Mouse (Mus musculus) forebrain, embryonic 12.5 days (tissue): ENCODE data around the gene Cftr. TPM values are rescaled to one million over a fixed set of nuclear protein-coding genes. Genes with fewer than 3 reads are reported as not detected.
A peak's percentile ranks its signal among the peaks of the same experiment; 100 is the strongest.

ENCODE experiments used
- ATAC-seq: fragments of 200-750 bp; cut with Nextera tagmentation; 2 replicates; pipeline ENCODE4 v1.8.0; 2017; ENCODE audit warnings: moderate TSS enrichment; ENCODE audit not compliant: low FRiP score
- H3K27ac ChIP-seq: fragments of 300-500 bp; sonication (generic); 2 replicates; pipeline ENCODE4 v1.5.1; 2016; ENCODE audit warnings: mild to moderate bottlenecking
- H3K27me3 ChIP-seq: fragments of 300-500 bp; sonication (generic); 2 replicates; pipeline ENCODE4 v1.6.1; 2016; ENCODE audit warnings: mild to moderate bottlenecking
- H3K36me3 ChIP-seq: fragments of 300-500 bp; sonication (generic); replicated peaks from 2 replicates; pipeline ENCODE4 v1.6.1; 2016; ENCODE audit warnings: mild to moderate bottlenecking
- H3K4me1 ChIP-seq: fragments of 300-500 bp; sonication (generic); 2 replicates; pipeline ENCODE4 v1.6.1; 2016
- H3K4me2 ChIP-seq: fragments of 300-500 bp; sonication (generic); 2 replicates; pipeline ENCODE4 v1.6.1; 2016; ENCODE audit warnings: mild to moderate bottlenecking, moderate library complexity
- H3K4me3 ChIP-seq: fragments of 300-500 bp; sonication (generic); replicated peaks from 2 replicates; pipeline ENCODE4 v1.5.1; 2016; ENCODE audit warnings: mild to moderate bottlenecking
- H3K9ac ChIP-seq: fragments of 300-500 bp; sonication (generic); 2 replicates; pipeline ENCODE4 v1.6.1; 2016; ENCODE audit warnings: mild to moderate bottlenecking
- H3K9me3 ChIP-seq: fragments of 300-500 bp; sonication (generic); 2 replicates; pipeline ENCODE4 v1.6.1; 2016
- WGBS: fragments of 180-500 bp; shearing (Covaris S2); methylation state at CpG from one replicate; pipeline ENCODE4 v1.1.7; 2016; 5-methylcytosine and 5-hydroxymethylcytosine counted together
- polyA plus RNA-seq: library from polyadenylated mRNA; unstranded; fragments of >200 nt; fragmentation: Nextera tagmentation; extraction: Ambion mirVana; gene quantifications from 2 replicates; pipeline ENCODE4 v1.2.1, GENCODE M21; 2016

The Cftr gene
- polyA plus RNA-seq: 0.18 and 0.24 TPM in 2 replicates

GRCm38 (mm10) chr6:18170311-18170922 lies at the start of gene Cftr:
Gene Cftr (plus strand): TSS chr6:18170687.
- Histone ChIP-seq H3K9me3 (no peaks in the 10 kb centered on the region), H3K27ac (no peak within 1 kb of the TSS), H3K4me1 (peaks cover 3% of the 10 kb centered on the region; the same call in 1 of the 2 replicates), H3K27me3 (peaks cover 22% of the 10 kb centered on the region), H3K36me3 (no peaks in the 10 kb centered on the region), H3K4me3 (peak within 1 kb of the TSS; percentile 50), H3K4me2 (peak within 1 kb of the TSS; percentile 88), H3K9ac (peak within 1 kb of the TSS; percentile 51)
- WGBS: 2% methylated on average over 45 of the region's 45 CpGs
- peak; percentile 89 for ATAC-seq

GRCm38 (mm10) chr6:18127206-18127983 lies 43.1 kb upstream of the Cftr start:
- no peak overlapping the region for H3K4me3 ChIP-seq
- H3K9ac ChIP-seq: no peak overlapping the region
- H3K9me3 ChIP-seq: no peaks in the 10 kb centered on the region
- H3K4me1 ChIP-seq: no peaks in the 10 kb centered on the region
- H3K4me2 ChIP-seq: no peak overlapping the region
- H3K36me3 ChIP-seq: no peaks in the 10 kb centered on the region
- H3K27me3 ChIP-seq: no peaks in the 10 kb centered on the region
- H3K27ac ChIP-seq: no peak overlapping the region
- 43% methylated on average over 2 of the region's 2 CpGs for whole genome bisulfite sequencing
- ATAC-seq: no peak

DNA sequence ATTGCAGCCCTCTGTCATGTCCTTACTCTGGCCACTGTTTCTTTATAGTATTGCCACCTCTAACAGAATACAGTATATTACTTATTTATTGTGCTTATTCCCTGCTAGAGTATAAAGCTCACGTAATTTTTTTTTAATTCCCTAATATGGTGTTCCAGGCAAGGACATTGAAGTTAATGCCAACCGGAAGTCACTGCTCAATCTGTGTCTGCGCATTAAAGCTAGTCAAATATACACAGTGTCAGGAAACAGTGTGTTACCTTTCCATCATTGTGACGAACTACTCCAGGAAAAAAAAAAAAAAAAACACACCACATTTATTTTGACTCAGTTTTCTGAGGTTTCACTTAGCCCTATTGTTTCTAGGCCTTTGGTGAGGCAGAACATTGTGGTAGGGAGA lies 42.4 kb upstream of the Cftr start:
- Histone ChIP-seq H3K4me2 (no peak overlapping the region), H3K4me3 (no peak overlapping the region), H3K9me3 (no peaks in the 10 kb centered on the region), H3K36me3 (no peaks in the 10 kb centered on the region), H3K27ac (no peak overlapping the region), H3K4me1 (no peaks in the 10 kb centered on the region), H3K9ac (no peak overlapping the region), H3K27me3 (no peaks in the 10 kb centered on the region)
- ATAC-seq: no peak
- 88% methylated on average over 4 of the region's 4 CpGs for WGBS

GRCm38 (mm10) chr6:18135246-18135645 lies 35.2 kb upstream of the Cftr start:
- 44% methylated on average over 1 of the region's 1 CpGs for whole genome bisulfite sequencing
- Histone ChIP-seq H3K4me1 (0 out of 2 replicates have a peak, but pooled peaks cover 3% of the 10 kb centered on the region), H3K4me2 (no peak overlapping the region), H3K27me3 (no peaks in the 10 kb centered on the region), H3K9ac (no peak overlapping the region), H3K27ac (no peak overlapping the region), H3K9me3 (no peaks in the 10 kb centered on the region), H3K4me3 (no peak overlapping the region), H3K36me3 (no peaks in the 10 kb centered on the region)
- no peak for ATAC-seq

GRCm38 (mm10) chr6:18153031-18153430 lies 17.5 kb upstream of the Cftr start:
- Histone ChIP-seq H3K36me3 (no peaks in the 10 kb centered on the region), H3K4me3 (no peak overlapping the region), H3K27ac (no peak overlapping the region), H3K9ac (no peak overlapping the region), H3K9me3 (no peaks in the 10 kb centered on the region), H3K4me1 (no peaks in the 10 kb centered on the region), H3K4me2 (no peak overlapping the region), H3K27me3 (no peaks in the 10 kb centered on the region)
- no peak for ATAC-seq
- 73% methylated on average over 4 of the region's 4 CpGs for WGBS

- H3K36me3 ChIP-seq: no peaks in the 10 kb centered on the region
- no peaks in the 10 kb centered on the region for H3K9me3 ChIP-seq
- peaks cover 3% of the 10 kb centered on the region; the same call in 1 of the 2 replicates for H3K4me1 ChIP-seq
- H3K4me3 ChIP-seq: no peak overlapping the region
- WGBS: 76% methylated on average over 1 of the region's 1 CpGs
- H3K9ac ChIP-seq: no peak overlapping the region
- no peak overlapping the region for H3K4me2 ChIP-seq
- ATAC-seq: no peak
- H3K27ac ChIP-seq: no peak overlapping the region
- H3K27me3 ChIP-seq: peaks cover 22% of the 10 kb centered on the region
Observed at GRCm38 (mm10) chr6:18169618-18170017, 869 bp upstream of the Cftr start.

- Histone ChIP-seq H3K9ac (no peak overlapping the region), H3K9me3 (no peaks in the 10 kb centered on the region), H3K4me3 (no peak overlapping the region), H3K27ac (no peak overlapping the region), H3K4me1 (peaks cover 3% of the 10 kb centered on the region; the same call in 1 of the 2 replicates), H3K36me3 (no peaks in the 10 kb centered on the region), H3K4me2 (no peak overlapping the region), H3K27me3 (peaks cover 22% of the 10 kb centered on the region)
- 56% methylated on average over 8 of the region's 8 CpGs for WGBS
- no peak for ATAC-seq
Observed at GRCm38 (mm10) chr6:18171614-18172013, 1.1 kb downstream of the Cftr start.

DNA sequence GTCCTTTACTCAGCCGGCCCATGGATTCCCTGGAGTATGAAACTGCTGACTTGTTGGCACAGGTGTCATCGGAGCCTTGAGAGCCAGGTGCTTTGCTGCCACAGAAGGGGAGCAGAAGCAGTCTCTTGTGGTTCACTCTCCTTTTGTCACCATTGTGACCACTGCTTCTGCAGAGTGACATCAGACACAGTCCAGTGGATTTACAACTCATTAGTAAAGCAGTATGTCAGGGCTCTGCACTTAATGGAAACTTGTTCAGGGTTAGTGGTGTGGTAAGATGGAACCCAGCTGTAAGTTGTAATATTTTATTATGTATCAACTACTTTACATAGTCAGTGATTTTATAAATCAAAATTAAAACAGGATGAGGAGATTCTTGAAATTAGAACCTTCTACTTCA lies 7.0 kb downstream of the Cftr start:
- Histone ChIP-seq H3K4me1 (no peaks in the 10 kb centered on the region), H3K4me2 (no peak overlapping the region), H3K36me3 (no peaks in the 10 kb centered on the region), H3K27me3 (no peaks in the 10 kb centered on the region), H3K27ac (no peak overlapping the region), H3K9ac (no peak overlapping the region), H3K9me3 (no peaks in the 10 kb centered on the region), H3K4me3 (no peak overlapping the region)
- WGBS: 85% methylated on average over 2 of the region's 2 CpGs
- ATAC-seq: no peak

GRCm38 (mm10) chr6:18180665-18181064 lies 10.2 kb downstream of the Cftr start:
- no peaks in the 10 kb centered on the region for H3K36me3 ChIP-seq
- H3K4me1 ChIP-seq: no peaks in the 10 kb centered on the region
- no peaks in the 10 kb centered on the region for H3K27me3 ChIP-seq
- ATAC-seq: no peak
- H3K9me3 ChIP-seq: no peaks in the 10 kb centered on the region
- WGBS: 71% methylated on average over 3 of the region's 3 CpGs
- H3K4me3 ChIP-seq: no peak overlapping the region
- H3K27ac ChIP-seq: no peak overlapping the region
- H3K4me2 ChIP-seq: no peak overlapping the region
- H3K9ac ChIP-seq: no peak overlapping the region

DNA sequence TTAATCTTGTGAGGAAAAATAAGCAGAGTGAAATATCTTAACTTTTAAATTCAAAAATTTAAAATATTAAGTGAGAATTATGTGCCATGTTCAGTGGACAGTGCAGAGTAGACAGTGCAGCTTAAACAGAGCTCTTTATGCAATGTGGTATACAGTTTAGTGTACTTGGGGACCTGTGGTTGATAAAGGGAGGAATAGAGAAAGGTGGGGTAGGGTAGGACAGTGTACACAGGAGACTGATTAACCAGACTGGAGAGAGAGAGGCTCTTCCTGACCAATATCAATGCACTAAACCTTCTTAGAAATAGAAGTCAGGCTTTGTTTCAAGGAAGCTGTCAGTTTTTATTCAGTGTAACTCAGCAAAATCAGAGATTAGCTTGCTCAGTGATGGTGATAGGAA lies 12.4 kb downstream of the Cftr start:
- H3K36me3 ChIP-seq: no peaks in the 10 kb centered on the region
- ATAC-seq: no peak

DNA sequence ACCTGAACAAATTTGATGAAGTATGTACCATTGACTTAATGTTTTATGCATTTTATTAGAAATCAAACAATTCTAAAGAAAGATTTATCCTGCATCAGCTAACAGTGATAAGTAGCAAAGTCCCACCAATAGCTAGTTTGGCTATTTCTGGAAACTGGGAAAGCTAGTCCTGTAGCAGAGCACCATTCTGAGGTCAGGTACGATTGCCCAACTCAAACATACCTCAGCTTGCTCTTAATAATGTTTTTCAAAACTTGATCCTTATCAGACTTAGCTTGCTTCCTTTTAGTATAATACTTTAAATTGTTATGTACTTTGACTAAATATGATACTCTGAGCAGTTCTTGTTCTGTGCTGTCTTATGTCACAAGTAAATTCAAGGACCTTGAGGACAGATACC lies 50.2 kb downstream of the Cftr start:
- Histone ChIP-seq H3K4me2 (no peak overlapping the region), H3K36me3 (no peaks in the 10 kb centered on the region), H3K27ac (no peak overlapping the region), H3K4me3 (no peak overlapping the region), H3K9ac (no peak overlapping the region), H3K4me1 (no peaks in the 10 kb centered on the region), H3K9me3 (no peaks in the 10 kb centered on the region), H3K27me3 (no peaks in the 10 kb centered on the region)
- ATAC-seq: no peak
- WGBS: 89% methylated on average over 1 of the region's 1 CpGs

More for the DNA sequence above, 12.4 kb downstream of the Cftr start:
- H3K9ac ChIP-seq: no peak overlapping the region
- H3K4me3 ChIP-seq: no peak overlapping the region
- no peak overlapping the region for H3K4me2 ChIP-seq
- H3K27ac ChIP-seq: no peak overlapping the region
- no peaks in the 10 kb centered on the region for H3K9me3 ChIP-seq
- H3K4me1 ChIP-seq: no peaks in the 10 kb centered on the region
- H3K27me3 ChIP-seq: no peaks in the 10 kb centered on the region

- no peak for ATAC-seq
- no peaks in the 10 kb centered on the region for H3K4me1 ChIP-seq
- no peak overlapping the region for H3K9ac ChIP-seq
- no peak overlapping the region for H3K27ac ChIP-seq
- no peaks in the 10 kb centered on the region for H3K9me3 ChIP-seq
- H3K36me3 ChIP-seq: no peaks in the 10 kb centered on the region
- no peak overlapping the region for H3K4me2 ChIP-seq
- 95% methylated on average over 4 of the region's 4 CpGs for WGBS
- no peaks in the 10 kb centered on the region for H3K27me3 ChIP-seq
- no peak overlapping the region for H3K4me3 ChIP-seq
Observed at GRCm38 (mm10) chr6:18223206-18223605, 52.7 kb downstream of the Cftr start.

- Histone ChIP-seq H3K27me3 (no peaks in the 10 kb centered on the region), H3K4me2 (no peak overlapping the region), H3K27ac (no peak overlapping the region), H3K36me3 (no peaks in the 10 kb centered on the region), H3K4me3 (no peak overlapping the region), H3K9ac (no peak overlapping the region), H3K9me3 (no peaks in the 10 kb centered on the region), H3K4me1 (no peaks in the 10 kb centered on the region)
- no peak for ATAC-seq
- WGBS: 9% methylated on average over 3 of the region's 3 CpGs
Observed at GRCm38 (mm10) chr6:18225157-18225556, 54.7 kb downstream of the Cftr start.
